Mouse (Mus musculus): ENCODE measurements around the gene Dand5. TPM values are rescaled to one million over a fixed set of nuclear protein-coding genes. Genes with fewer than 3 reads are reported as not detected.

Gene Dand5
- 1.3 TPM for polyA plus RNA-seq (2014; fragmentation: Illumina TruSeq; extraction: RNeasy Lipid Tissue Mini Kit (QIAGEN cat#74804); ENCODE audit: low read depth, low replicate concordance)

GRCm38 (mm10) chr8:84822723-84823122, at the start of gene Dand5:
Gene Dand5 (minus strand): TSS chr8:84822823.

GRCm38 (mm10) chr8:84871376-84872308, 49.0 kb upstream of the Dand5 start, which contains the start of gene Syce2:
Gene Syce2 (plus strand): TSS chr8:84872111.

GRCm38 (mm10) chr8:84856864-84857441, 34.3 kb upstream of the Dand5 start, which contains the start of gene Farsa:
Gene Farsa (plus strand): TSS chr8:84856989.

DNA sequence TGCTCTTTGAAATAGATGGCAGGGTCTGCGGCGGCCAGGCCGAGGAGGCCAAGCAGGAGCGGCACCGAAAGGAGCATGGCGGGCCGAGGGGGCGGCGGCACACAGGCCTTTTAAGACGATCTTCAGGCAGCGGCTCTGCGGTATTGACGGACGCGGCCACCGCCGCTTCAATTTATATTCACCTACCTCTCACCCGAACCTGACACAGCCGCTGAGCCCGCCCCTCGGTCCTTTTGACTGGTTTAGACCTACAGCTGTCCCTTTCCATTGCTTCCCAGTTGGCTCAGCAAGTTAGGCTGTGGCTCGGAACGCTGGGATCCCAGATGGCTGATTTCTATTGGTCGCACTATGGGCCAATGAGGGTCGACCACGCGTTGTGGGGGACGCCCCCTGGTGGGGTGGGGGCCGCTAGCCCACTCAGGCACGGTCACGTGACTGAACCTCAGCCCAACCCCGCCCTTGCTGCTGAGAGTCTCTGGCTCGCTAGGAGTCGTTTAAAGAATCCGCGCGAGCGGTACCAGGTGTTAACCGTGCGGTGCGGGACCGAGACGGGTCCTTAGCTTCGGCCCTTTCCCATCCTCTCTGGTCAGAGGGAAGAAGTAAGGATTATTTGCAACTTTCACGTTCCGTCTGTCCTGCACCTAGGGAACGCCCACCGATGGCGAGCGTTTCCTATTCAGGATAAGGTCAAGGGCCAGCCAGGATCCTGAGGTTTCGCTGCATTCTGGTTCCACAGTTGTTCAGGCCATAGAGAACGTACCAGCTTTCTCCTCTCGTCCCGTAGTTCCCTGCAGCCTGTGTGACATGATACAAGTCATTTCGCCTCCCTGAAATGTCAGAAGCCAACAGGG, 24.3 kb upstream of the Dand5 start, which contains the start of gene Calr:
TSS of gene Calr (minus strand) at position 213 of the 851 bp plus-strand sequence.

DNA sequence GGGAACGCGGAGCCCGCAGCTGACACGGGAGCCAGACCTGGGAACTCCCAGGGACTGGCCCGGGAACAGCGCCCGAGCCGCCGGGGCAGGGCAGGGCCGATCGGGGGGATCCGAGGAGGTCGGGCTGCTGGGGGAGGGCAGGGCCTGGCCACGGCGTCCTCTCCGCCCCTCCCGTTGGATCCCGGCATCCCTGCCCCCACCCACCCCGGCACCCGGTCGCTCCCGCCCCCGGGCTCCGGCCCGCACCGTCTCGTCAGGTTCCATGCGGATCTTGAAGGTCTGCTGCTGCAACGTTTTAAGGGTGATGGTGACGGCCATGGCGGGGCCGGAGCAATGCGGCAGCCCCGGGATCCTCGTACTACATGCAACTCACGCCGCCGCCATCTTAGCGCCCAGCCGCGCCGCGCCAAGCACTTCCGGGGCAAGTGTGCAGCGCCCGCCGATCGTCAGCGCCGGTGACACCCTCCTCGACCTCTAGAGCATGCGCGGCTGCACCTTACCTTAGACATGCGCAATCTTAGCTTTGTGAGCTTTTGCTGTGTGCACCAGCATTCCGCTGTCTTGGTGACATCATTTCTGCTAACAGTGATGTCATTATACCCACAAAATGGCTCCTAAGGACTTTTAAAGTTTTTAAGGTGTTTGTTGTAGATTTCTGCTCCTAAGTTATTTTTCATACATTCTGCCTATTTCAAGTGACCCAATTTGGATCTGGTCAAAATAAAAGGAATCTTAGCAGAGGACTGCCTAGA, 17.8 kb upstream of the Dand5 start, which contains the start of gene Rad23a:
TSS of gene Rad23a (minus strand) at position 418 of the 752 bp plus-strand sequence.

DNA sequence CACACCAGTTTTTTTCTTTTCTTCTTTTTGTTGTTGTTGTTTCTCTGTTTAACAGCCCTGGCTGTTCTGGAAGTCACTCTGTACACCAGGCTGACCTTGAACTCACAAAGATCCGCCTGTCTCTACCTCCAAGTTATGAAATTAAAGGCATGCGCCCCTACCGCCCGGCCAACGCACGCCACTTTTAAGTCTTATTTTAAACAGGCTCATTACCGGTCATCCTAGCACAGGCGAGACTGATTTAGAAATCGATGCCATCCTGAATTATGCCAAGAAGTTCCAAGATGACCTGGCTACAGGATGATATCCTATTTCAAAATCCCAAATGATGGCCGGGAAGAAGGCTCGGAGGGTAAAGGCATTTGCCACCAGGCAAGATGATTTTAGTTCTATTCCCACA, 8.9 kb upstream of the Dand5 start, which contains the start of gene Gadd45gip1:
TSS of gene Gadd45gip1 (plus strand) at position 33 of the 400 bp plus-strand sequence.

GRCm38 (mm10) chr8:84799999-84800831, 22.4 kb downstream of the Dand5 start, which contains the start of gene Nfix:
Gene Nfix (minus strand): TSS chr8:84800344.

Other genes starting within 250 kb of the Dand5 start
- gene Ier2, start 160.0 kb downstream of the Dand5 start, polyA plus RNA-seq (2014; fragmentation: Illumina TruSeq; extraction: RNeasy Lipid Tissue Mini Kit (QIAGEN cat#74804); ENCODE audit: low read depth, low replicate concordance), result 2.0 TPM
- 6.6 TPM for gene Trmt1, start 136.5 kb downstream of the Dand5 start, polyA plus RNA-seq (2014; fragmentation: Illumina TruSeq; extraction: RNeasy Lipid Tissue Mini Kit (QIAGEN cat#74804); ENCODE audit: low read depth, low replicate concordance)
- 1.3 TPM for gene Nacc1, start 135.0 kb downstream of the Dand5 start, polyA plus RNA-seq (2014; fragmentation: Illumina TruSeq; extraction: RNeasy Lipid Tissue Mini Kit (QIAGEN cat#74804); ENCODE audit: low read depth, low replicate concordance)
- gene Lyl1, start 121.4 kb downstream of the Dand5 start, polyA plus RNA-seq (2014; fragmentation: Illumina TruSeq; extraction: RNeasy Lipid Tissue Mini Kit (QIAGEN cat#74804); ENCODE audit: low read depth, low replicate concordance), result not detected
- gene G430095P16Rik, start 99.8 kb downstream of the Dand5 start, polyA plus RNA-seq (2014; fragmentation: Illumina TruSeq; extraction: RNeasy Lipid Tissue Mini Kit (QIAGEN cat#74804); ENCODE audit: low read depth, low replicate concordance), result not detected
- gene Nfix, start 22.5 kb downstream of the Dand5 start, polyA plus RNA-seq (2014; fragmentation: Illumina TruSeq; extraction: RNeasy Lipid Tissue Mini Kit (QIAGEN cat#74804); ENCODE audit: low read depth, low replicate concordance), result 13.6 TPM
- gene Gadd45gip1, start 8.7 kb upstream of the Dand5 start, polyA plus RNA-seq (2014; fragmentation: Illumina TruSeq; extraction: RNeasy Lipid Tissue Mini Kit (QIAGEN cat#74804); ENCODE audit: low read depth, low replicate concordance), result 0.74 TPM
- 9.8 TPM for gene Rad23a, start 17.8 kb upstream of the Dand5 start, polyA plus RNA-seq (2014; fragmentation: Illumina TruSeq; extraction: RNeasy Lipid Tissue Mini Kit (QIAGEN cat#74804); ENCODE audit: low read depth, low replicate concordance)
- 778 TPM for gene Calr, start 24.1 kb upstream of the Dand5 start, polyA plus RNA-seq (2014; fragmentation: Illumina TruSeq; extraction: RNeasy Lipid Tissue Mini Kit (QIAGEN cat#74804); ENCODE audit: low read depth, low replicate concordance)
- gene Farsa, start 34.2 kb upstream of the Dand5 start, polyA plus RNA-seq (2014; fragmentation: Illumina TruSeq; extraction: RNeasy Lipid Tissue Mini Kit (QIAGEN cat#74804); ENCODE audit: low read depth, low replicate concordance), result 2.9 TPM
- 1.8 TPM for gene Syce2, start 49.3 kb upstream of the Dand5 start, polyA plus RNA-seq (2014; fragmentation: Illumina TruSeq; extraction: RNeasy Lipid Tissue Mini Kit (QIAGEN cat#74804); ENCODE audit: low read depth, low replicate concordance)
- 511 TPM for gene Gcdh, start 71.1 kb upstream of the Dand5 start, polyA plus RNA-seq (2014; fragmentation: Illumina TruSeq; extraction: RNeasy Lipid Tissue Mini Kit (QIAGEN cat#74804); ENCODE audit: low read depth, low replicate concordance)
- 1.0 TPM for gene Klf1, start 79.1 kb upstream of the Dand5 start, polyA plus RNA-seq (2014; fragmentation: Illumina TruSeq; extraction: RNeasy Lipid Tissue Mini Kit (QIAGEN cat#74804); ENCODE audit: low read depth, low replicate concordance)
- 9.4 TPM for gene Dnase2a, start 85.7 kb upstream of the Dand5 start, polyA plus RNA-seq (2014; fragmentation: Illumina TruSeq; extraction: RNeasy Lipid Tissue Mini Kit (QIAGEN cat#74804); ENCODE audit: low read depth, low replicate concordance)
- not detected for gene Mast1, start 114.5 kb upstream of the Dand5 start, polyA plus RNA-seq (2014; fragmentation: Illumina TruSeq; extraction: RNeasy Lipid Tissue Mini Kit (QIAGEN cat#74804); ENCODE audit: low read depth, low replicate concordance)
- gene Rtbdn, start 124.2 kb upstream of the Dand5 start, polyA plus RNA-seq (2014; fragmentation: Illumina TruSeq; extraction: RNeasy Lipid Tissue Mini Kit (QIAGEN cat#74804); ENCODE audit: low read depth, low replicate concordance), result not detected
- not detected for gene Gm49661, start 146.6 kb upstream of the Dand5 start, polyA plus RNA-seq (2014; fragmentation: Illumina TruSeq; extraction: RNeasy Lipid Tissue Mini Kit (QIAGEN cat#74804); ENCODE audit: low read depth, low replicate concordance)
- 42.1 TPM for gene Prdx2, start 146.8 kb upstream of the Dand5 start, polyA plus RNA-seq (2014; fragmentation: Illumina TruSeq; extraction: RNeasy Lipid Tissue Mini Kit (QIAGEN cat#74804); ENCODE audit: low read depth, low replicate concordance)
- 2.5 TPM for gene Rnaseh2a, start 146.9 kb upstream of the Dand5 start, polyA plus RNA-seq (2014; fragmentation: Illumina TruSeq; extraction: RNeasy Lipid Tissue Mini Kit (QIAGEN cat#74804); ENCODE audit: low read depth, low replicate concordance)
- gene Junb, start 155.9 kb upstream of the Dand5 start, polyA plus RNA-seq (2014; fragmentation: Illumina TruSeq; extraction: RNeasy Lipid Tissue Mini Kit (QIAGEN cat#74804); ENCODE audit: low read depth, low replicate concordance), result 0.50 TPM
- 4.8 TPM for gene Hook2, start 167.8 kb upstream of the Dand5 start, polyA plus RNA-seq (2014; fragmentation: Illumina TruSeq; extraction: RNeasy Lipid Tissue Mini Kit (QIAGEN cat#74804); ENCODE audit: low read depth, low replicate concordance)
- gene Best2, start 191.7 kb upstream of the Dand5 start, polyA plus RNA-seq (2014; fragmentation: Illumina TruSeq; extraction: RNeasy Lipid Tissue Mini Kit (QIAGEN cat#74804); ENCODE audit: low read depth, low replicate concordance), result not detected
- 7.6 TPM for gene Asna1, start 202.5 kb upstream of the Dand5 start, polyA plus RNA-seq (2014; fragmentation: Illumina TruSeq; extraction: RNeasy Lipid Tissue Mini Kit (QIAGEN cat#74804); ENCODE audit: low read depth, low replicate concordance)
- gene Trir, start 204.0 kb upstream of the Dand5 start, polyA plus RNA-seq (2014; fragmentation: Illumina TruSeq; extraction: RNeasy Lipid Tissue Mini Kit (QIAGEN cat#74804); ENCODE audit: low read depth, low replicate concordance), result 16.7 TPM
- gene Tnpo2, start 214.1 kb upstream of the Dand5 start, polyA plus RNA-seq (2014; fragmentation: Illumina TruSeq; extraction: RNeasy Lipid Tissue Mini Kit (QIAGEN cat#74804); ENCODE audit: low read depth, low replicate concordance), result 5.4 TPM
- gene Fbxw9, start 237.2 kb upstream of the Dand5 start, polyA plus RNA-seq (2014; fragmentation: Illumina TruSeq; extraction: RNeasy Lipid Tissue Mini Kit (QIAGEN cat#74804); ENCODE audit: low read depth, low replicate concordance), result 2.5 TPM
- not detected for gene Gm5741, start 245.2 kb upstream of the Dand5 start, polyA plus RNA-seq (2014; fragmentation: Illumina TruSeq; extraction: RNeasy Lipid Tissue Mini Kit (QIAGEN cat#74804); ENCODE audit: low read depth, low replicate concordance)
- gene Dhps, start 248.9 kb upstream of the Dand5 start, polyA plus RNA-seq (2014; fragmentation: Illumina TruSeq; extraction: RNeasy Lipid Tissue Mini Kit (QIAGEN cat#74804); ENCODE audit: low read depth, low replicate concordance), result 7.5 TPM